Mouse (Mus musculus) yolk sac, embryonic 10.5 days (tissue): ENCODE results near the gene Sec23b.

Experiments
- DNase-seq: peaks from one replicate; pipeline ENCODE4 v3.0.0-alpha.2; 2017; ENCODE audit warnings: low spot score

The Sec23b gene

DNA sequence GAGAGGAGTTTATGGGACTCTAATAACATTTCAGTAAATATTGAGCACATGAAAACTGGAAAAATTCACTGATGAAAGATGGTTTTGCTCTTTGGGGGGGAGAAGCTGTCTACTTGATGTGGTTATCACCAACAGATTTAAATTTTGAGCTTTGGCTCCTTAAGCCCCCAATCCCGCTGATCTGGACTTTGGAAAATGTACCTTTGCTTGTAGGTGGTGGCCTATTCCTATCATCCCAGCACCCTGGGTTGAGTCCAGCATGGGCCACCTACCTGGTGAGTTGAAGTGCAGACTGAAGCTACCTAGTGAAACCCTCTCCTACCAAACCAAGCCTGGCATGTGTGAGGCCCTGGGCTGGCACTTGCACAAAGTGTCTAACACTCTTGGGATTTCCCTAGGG is 45.5 kb downstream of the Sec23b start:
- no peak for DNase-seq

DNA sequence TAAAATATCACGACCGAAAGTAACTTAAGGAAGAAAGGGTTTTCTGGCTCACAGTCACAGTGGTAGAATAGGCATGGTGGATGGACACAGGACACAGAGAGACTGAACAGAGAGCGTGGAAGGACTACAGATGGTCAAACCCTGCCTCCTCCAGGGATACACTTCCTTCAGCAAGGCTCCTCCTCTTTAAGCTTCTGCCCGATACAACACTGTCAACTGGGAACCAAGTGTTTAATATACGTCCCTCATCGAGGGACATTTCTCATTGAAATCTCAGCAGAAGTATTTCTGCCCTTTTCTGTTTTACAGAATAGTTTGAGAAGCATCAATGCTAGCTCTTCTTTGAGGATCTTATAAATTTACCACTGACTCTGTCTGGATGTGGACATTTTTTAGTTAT is 57.9 kb downstream of the Sec23b start:
- DNase-seq, result no peak

DNA sequence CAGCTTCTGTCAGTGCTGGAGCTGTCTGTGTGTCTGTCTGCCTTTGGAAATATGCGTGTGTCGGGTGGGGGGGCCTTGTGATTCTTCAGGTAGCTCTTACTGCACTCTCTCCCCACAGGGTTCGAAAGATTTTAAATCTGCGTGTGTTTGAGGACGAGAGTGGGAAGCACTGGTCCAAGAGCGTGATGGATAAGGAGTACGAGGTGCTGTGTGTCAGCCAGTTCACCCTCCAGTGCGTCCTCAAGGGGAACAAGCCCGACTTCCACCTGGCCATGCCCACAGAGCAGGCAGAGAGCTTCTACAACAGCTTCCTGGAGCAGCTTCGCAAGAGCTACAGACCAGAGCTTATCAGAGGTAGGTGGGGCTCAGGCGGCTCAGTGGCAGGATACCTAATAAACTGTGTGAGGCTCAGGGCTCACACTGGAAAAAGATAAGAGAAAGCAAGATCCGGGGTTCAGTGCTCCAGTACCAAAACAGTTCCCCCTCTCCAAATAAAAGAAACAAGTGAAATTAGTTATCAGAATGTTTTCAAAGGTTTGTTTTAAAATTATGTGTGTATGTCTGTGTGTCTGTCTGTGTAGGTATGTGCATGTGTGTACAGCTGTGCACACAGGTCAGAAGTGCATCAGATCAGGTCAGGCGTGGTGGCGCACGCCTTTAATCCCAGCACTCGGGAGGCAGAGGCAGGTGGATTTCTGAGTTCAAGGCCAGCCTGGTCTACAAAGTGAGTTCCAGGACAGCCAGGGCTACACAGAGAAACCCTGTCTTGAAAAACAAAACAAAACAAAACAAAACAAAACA is 61.2 kb downstream of the Sec23b start:
- no peak for DNase-seq

DNA sequence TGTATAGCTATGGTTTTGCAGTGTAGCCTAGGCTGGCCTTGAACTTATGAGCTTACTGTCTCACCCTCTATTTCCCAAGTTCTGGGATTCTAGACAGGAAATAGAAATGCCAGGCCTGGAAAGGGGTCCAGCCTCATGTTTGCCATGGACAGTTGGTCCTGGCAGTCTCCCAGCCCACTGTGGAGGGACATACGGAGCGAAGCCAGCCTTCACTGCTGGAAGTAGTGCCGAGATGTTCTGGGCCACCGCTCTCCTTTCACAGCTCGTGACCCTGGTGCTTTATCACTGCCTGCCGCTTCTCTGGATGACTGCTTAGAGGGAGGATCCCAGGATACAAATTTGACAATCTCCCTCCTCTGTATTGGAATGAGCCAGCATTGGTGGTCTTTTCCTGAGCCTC is 65.5 kb downstream of the Sec23b start:
- DNase-seq, result no peak

DNA sequence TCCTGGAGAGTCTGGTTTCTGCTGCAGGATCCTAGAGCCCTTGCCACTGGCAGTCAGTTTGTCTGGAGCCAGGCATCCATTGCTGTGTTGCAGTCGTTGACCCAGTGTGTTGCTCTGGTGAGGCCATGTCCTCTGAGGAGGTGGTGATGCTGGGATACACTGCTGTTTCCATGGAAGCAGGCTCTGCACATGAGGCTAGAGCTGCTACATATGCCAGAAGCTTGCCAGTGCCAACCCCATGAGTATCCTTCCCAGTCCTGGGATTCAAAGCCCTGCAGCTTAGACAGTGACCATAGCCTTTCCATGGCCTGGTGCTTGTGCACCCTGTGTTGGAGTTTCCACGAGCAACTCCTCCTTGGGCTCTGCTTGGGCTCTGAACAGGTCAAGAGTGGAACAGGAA is 77.5 kb downstream of the Sec23b start:
- no peak for DNase-seq

DNA sequence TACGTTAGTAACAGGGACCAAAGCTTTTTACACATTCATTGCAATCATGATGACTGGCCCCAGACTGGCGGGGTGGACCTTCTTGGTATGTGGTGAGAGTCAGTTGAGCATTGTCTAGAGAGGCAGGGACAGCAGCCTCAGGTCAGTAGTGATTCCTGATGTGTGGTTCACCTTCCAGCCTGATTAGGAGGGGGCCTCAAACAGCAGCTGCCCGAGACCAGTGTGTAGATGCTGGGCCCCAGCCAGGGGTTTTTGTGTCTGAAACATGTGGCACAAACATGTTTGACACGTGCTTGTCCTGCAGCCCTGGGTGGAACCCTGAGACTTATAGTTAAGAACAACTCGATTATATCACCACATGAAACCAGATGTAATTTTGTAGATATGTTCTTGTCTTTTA is 78.2 kb downstream of the Sec23b start:
- DNase-seq, result no peak

DNA sequence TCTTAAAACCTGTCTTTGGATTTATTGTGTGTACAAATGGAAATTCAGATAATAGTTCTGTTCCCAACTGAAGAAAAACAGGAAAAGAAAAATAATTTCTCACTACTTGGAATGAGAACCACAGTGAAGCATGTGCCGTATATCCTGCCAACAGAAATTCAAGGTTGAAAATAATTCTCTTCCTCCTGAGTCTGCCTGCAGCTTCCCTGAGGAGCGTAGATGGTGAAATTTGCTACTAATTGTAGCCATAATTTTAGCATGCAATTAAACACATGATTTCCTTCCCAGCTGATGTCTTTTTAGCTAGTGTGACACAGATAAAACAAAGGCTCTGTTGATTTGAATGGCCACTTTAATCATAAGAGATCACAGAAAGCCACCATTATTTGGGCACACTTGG is 78.7 kb downstream of the Sec23b start:
- DNase-seq, result no peak

DNA sequence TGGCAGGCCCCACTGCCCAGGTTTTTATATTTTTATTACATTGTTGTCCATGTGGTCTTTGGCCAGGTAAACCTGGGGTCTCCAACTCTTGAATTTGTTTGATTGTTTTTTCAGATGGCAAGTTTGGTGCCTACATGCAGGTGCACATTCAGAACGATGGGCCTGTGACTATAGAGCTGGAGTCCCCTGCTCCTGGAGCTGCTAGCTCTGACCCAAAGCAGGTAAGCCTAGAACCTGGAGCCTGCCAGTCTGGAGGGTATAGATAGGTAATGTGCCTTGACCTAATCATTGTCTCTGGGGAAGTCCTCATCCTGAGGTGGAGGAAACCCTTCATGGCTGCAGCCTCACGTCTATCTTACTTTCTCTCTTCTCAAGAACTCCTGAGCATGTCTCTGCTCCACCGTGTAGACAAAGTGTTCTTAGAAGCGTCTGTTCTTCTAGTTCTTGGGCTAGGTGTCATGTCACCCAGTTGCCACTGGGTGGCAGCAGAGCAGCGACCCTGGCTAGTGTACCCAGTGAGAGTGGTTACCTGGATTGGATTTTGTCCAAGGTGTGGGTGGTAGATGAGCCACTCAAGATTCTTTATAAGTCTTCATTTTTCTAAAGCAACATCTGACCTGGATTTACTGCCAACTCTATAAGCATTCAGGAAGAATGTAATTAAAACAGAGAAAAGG is 79.8 kb downstream of the Sec23b start:
- peak; percentile 29 for DNase-seq

DNA sequence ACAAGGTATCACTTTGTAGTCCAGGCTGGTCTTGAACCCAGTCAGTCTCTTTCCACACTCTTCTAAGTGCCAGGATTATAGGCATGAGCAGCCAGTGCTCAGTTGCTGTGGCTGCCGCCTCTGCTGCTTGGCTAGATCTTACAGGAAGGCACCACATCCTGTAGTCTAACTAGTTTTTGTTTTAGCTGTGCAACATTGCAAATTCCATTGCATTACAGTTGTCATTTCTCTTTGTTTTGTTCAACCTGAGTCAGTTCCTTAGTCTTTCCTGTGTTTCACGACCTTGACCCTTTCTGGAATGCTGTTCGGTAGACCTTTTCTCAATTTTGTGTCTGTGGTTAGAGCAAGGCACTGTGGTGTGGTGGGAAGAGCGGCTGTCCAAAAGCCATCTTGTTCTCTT is 81.2 kb downstream of the Sec23b start:
- no peak for DNase-seq

DNA sequence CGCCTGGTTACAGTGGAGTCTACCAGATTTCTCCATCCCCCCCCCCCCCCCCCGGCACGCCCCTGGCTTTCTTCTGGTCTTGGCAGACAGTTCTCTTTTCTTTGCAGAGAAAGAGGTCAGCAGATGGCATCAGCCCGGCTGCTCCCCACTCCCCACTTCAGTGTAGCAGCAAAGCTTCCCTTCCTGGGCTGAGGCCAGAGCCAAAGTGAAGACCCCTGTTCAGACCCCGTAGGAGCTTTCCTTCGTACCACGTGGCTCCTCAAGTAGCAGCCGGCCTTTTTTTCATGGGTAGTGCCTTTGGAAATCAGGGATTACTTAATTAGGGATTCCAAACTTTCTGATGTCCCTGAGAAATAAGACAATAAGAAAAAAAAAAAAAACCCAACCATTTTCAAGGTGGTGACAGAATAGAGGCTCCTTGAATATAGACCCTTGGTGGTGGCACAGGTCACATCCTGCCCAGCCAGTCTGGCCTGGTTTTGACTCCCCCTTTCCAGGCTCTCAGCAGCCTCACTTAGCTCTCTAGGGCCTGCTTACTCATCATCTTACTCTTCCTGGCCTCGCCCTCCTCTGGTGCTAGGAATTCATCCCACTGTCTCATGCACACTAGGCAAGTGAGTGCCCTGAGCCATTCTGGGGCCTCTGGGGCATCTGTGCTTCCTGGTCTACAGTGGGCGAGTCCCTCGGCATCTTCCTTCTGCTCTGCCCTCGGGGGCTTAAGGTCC is 81.8 kb downstream of the Sec23b start:
- no peak for DNase-seq

DNA sequence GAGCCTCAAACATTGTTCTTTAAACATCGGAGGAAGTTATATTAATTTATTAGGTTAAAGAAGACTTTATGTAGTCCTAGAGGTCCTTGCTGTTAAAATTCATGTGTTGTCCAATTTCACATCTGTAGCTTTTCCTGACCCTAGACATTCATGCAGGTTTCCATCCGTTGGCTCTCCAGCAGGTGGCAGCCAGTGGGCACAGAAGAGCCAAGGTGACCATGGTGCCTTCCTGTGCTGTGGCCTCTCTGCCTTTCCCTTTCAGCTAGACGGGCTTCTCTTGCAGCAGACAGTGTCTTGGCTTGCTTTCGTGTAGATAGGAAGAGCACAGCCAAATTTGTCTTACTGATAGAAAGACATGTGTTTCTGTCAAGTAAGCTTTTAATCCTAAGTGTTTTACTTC is 82.7 kb downstream of the Sec23b start:
- DNase-seq, result no peak

DNA sequence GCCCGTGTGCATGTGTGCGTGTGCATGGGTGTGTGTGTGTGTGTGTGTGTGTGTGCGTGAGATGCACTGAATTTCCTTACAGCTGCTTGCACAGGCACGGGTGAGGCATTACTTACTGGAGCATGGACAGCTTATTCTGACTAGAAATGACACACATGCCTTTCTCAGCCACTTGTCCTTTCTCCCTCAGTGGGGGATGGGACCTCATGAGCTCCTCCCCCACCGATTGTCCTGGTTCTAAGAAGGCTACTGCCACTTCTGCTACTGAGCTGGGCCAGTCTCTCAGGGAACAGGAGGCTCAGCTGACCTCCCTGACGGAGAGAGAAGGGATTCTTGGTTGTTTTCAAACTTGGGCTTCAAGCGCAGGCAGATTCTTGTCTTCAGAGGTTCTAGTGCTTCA is 84.1 kb downstream of the Sec23b start:
- DNase-seq, result no peak
